Mouse (Mus musculus) Patski (cell line): ENCODE measurements at regions not wholly inside any gene's neighbourhood (a gene's known extent, or its start where the extent isn't known, plus 50 kb on each side); places are given as distances from the start of the nearest gene placed in this dataset.

ENCODE experiments used
- ATAC-seq: fragments of 100-300 bp; one replicate; pipeline ENCODE4 v1.8.0; 2021
- CTCF ChIA-PET: fragments of 350-600 bp; sonication (Branson Sonifier 250); formaldehyde crosslinking; loops from one replicate; lab custom pipeline; 2022; ENCODE audit warnings: inconsistent platforms; lab: Charles Lee
- POLR2A ChIA-PET: fragments of 350-600 bp; sonication (Branson Sonifier 250); formaldehyde crosslinking; loops from one replicate; lab custom pipeline; 2022; ENCODE audit warnings: antibody characterized with exemption, inconsistent platforms; lab: Charles Lee
- DNase-seq: peaks from one replicate; pipeline ENCODE4 v3.0.0-alpha.2; 2011; ENCODE audit warnings: low read depth, low spot score
- H3K27me3 ChIP-seq: fragments of 371-371 bp; one replicate; pipeline ENCODE4 v1.5.1; 2021
- CTCF ChIP-seq: fragments of 100-300 bp; IDR thresholded peaks from one replicate; pipeline ENCODE4 v1.5.1; 2021
- in situ Hi-C: fragments of 300-500 bp; cut with MboI; formaldehyde crosslinking; loops from 3 replicates; pipeline ENCODE4 v1.11.1; 2018; ENCODE audit warnings: low pct_unique_long_range_greater_than_20kb, mixed read lengths

- ChIA-PET POLR2A (no interaction called here), CTCF (no interaction called here)
- H3K27me3 ChIP-seq, result peaks cover 15% of the 10 kb centered on the region
- DNase-seq (no peak), ATAC-seq (no peak)
- TF ChIP-seq CTCF, result peak; percentile 14
- in situ Hi-C loops, result no loop called here
Measured at GRCm38 (mm10) chr12:32299714-32300113, 78.8 kb upstream of the Ccdc71l start.

- peaks cover 11% of the 10 kb centered on the region for H3K27me3 ChIP-seq
- CTCF ChIA-PET, result no interaction called here
- no peak for ATAC-seq
- no peak for TF ChIP-seq CTCF
- no peak for DNase-seq
- in situ Hi-C loops, result no loop called here
- POLR2A ChIA-PET, result interaction anchor here (1.0 kb wide), 1 partner anchor 536 kb away, joined by 8 read pairs; no protein-coding TSS in a partner anchor
Measured at GRCm38 (mm10) chr12:32305736-32306135, 72.8 kb upstream of the Ccdc71l start.

- ChIA-PET POLR2A (no interaction called here), CTCF (no interaction called here)
- peaks cover 11% of the 10 kb centered on the region for H3K27me3 ChIP-seq
- DNase-seq (no peak), ATAC-seq (no peak)
- in situ Hi-C loops, result no loop called here
- no peak for TF ChIP-seq CTCF
Measured at GRCm38 (mm10) chr12:32306326-32306725, 72.2 kb upstream of the Ccdc71l start.

- in situ Hi-C loops, result no loop called here
- POLR2A ChIA-PET, result no interaction called here
- CTCF ChIA-PET, result no interaction called here
- no peak for ATAC-seq
- DNase-seq, result no peak
- peaks cover 11% of the 10 kb centered on the region for H3K27me3 ChIP-seq
- TF ChIP-seq CTCF, result no peak
Measured at GRCm38 (mm10) chr12:32307280-32308006, 71.1 kb upstream of the Ccdc71l start.

- ChIA-PET CTCF (no interaction called here), POLR2A (no interaction called here)
- no peak for DNase-seq
- in situ Hi-C loops, result no loop called here
- H3K27me3 ChIP-seq, result peaks cover 4% of the 10 kb centered on the region
- no peak for ATAC-seq
- TF ChIP-seq CTCF, result no peak
Measured at GRCm38 (mm10) chr12:32315099-32315783, 63.3 kb upstream of the Ccdc71l start.
